Mouse (Mus musculus) embryonic facial prominence, embryonic 13.5 days (tissue): Measurements from ENCODE around the gene Nrxn1. TPM values are rescaled to one million over a fixed set of nuclear protein-coding genes. Genes with fewer than 3 reads are reported as not detected.

Experiments used
- ATAC-seq: fragments of 200-750 bp; cut with Nextera tagmentation; 2 replicates; pipeline ENCODE4 v1.8.0; 2017; ENCODE audit warnings: low read depth; ENCODE audit not compliant: insufficient number of reproducible peaks, insufficient read depth, low FRiP score, low TSS enrichment
- H3K27ac ChIP-seq: fragments of 300-500 bp; sonication (generic); 2 replicates; pipeline ENCODE4 v1.5.1; 2015; ENCODE audit warnings: moderate library complexity, mild to moderate bottlenecking, inconsistent platforms
- H3K27me3 ChIP-seq: fragments of 300-500 bp; sonication (generic); 2 replicates; pipeline ENCODE4 v1.6.1; 2015; ENCODE audit warnings: mild to moderate bottlenecking, inconsistent platforms
- H3K36me3 ChIP-seq: fragments of 300-500 bp; sonication (generic); 2 replicates; pipeline ENCODE4 v1.6.1; 2015; ENCODE audit warnings: mild to moderate bottlenecking, inconsistent platforms
- H3K4me1 ChIP-seq: fragments of 300-500 bp; sonication (generic); 2 replicates; pipeline ENCODE4 v1.6.1; 2015; ENCODE audit warnings: inconsistent platforms
- H3K4me2 ChIP-seq: fragments of 300-500 bp; sonication (generic); 2 replicates; pipeline ENCODE4 v1.6.1; 2015; ENCODE audit warnings: moderate library complexity, mild to moderate bottlenecking, inconsistent platforms
- H3K4me3 ChIP-seq: fragments of 300-500 bp; sonication (generic); 2 replicates; pipeline ENCODE4 v1.5.1; 2015; ENCODE audit warnings: mild to moderate bottlenecking, inconsistent platforms
- H3K9ac ChIP-seq: fragments of 300-500 bp; sonication (generic); 2 replicates; pipeline ENCODE4 v1.6.1; 2015; ENCODE audit warnings: mild to moderate bottlenecking, inconsistent platforms
- H3K9me3 ChIP-seq: fragments of 300-500 bp; sonication (generic); 2 replicates; pipeline ENCODE4 v1.6.1; 2016; ENCODE audit warnings: inconsistent platforms
- WGBS: fragments of 180-500 bp; shearing (Covaris S2); methylation state at CpG from one replicate; pipeline ENCODE4 v1.1.7; 2015; ENCODE audit warnings: mixed read lengths; 5-methylcytosine and 5-hydroxymethylcytosine counted together
- polyA plus RNA-seq: library from polyadenylated mRNA; unstranded; fragments of >200 nt; fragmentation: Nextera tagmentation; extraction: Ambion mirVana; gene quantifications from 2 replicates; pipeline ENCODE4 v1.2.1, GENCODE M21; 2015

Gene Nrxn1
- polyA plus RNA-seq, 1 experiment from 2014 or later, result 10.3 TPM

GRCm38 (mm10) chr17:90392751-90393150 is 700.1 kb downstream of the Nrxn1 start:
- no peak overlapping the region for H3K9ac ChIP-seq
- ATAC-seq, result no peak
- H3K4me2 ChIP-seq, result no peak overlapping the region
- 94% methylated on average over 1 of the region's 1 CpGs for WGBS
- H3K4me3 ChIP-seq, result no peak overlapping the region
- H3K4me1 ChIP-seq, result no peaks in the 10 kb centered on the region
- no peaks in the 10 kb centered on the region for H3K9me3 ChIP-seq
- no peaks in the 10 kb centered on the region for H3K36me3 ChIP-seq
- H3K27ac ChIP-seq, result no peak overlapping the region
- no peaks in the 10 kb centered on the region for H3K27me3 ChIP-seq

DNA sequence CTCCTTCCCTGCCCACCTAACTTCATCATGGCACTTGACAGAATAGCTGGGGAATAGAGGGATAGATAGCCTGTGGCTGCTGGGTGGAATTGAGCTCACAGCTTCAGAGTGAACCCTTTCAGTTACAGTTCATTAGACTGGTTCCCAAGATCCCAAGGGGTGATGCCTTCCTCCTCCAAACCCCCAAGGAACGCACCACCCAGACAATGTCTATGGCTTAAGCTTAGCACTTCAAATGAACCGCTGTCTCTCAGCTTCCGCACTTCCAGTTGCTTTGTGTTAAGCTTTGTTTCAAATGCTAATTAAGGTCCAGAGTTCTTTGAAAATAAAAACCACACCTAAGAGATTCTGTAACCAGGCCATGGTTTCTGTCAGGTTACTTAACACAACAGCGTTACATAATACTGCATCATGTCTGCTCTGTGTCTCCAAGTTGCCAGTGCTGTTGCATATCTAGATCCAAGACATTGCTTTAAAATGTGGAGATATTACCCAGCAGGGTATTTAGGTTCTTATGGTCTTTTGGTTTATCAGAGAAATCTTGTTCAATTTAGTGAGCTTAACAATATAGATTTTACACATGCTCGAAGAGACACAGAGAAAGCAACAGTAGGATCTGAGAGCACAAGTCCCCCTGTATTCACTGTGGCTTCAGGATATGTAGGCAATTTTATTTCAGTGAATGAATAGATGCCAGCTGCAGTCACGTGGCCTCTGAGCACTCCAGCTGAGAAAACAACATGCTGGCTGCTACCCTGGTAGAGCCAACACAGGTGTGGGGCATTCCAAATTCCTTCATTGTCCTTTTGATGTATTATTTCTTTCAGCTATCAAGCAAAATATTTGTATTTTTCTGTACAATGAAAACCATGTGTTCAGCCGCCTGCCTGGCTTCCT is 702.3 kb downstream of the Nrxn1 start:
- no peak for ATAC-seq
- Histone ChIP-seq H3K27me3 (no peaks in the 10 kb centered on the region), H3K4me3 (no peak overlapping the region), H3K36me3 (no peaks in the 10 kb centered on the region), H3K27ac (no peak overlapping the region), H3K9ac (no peak overlapping the region), H3K4me1 (no peaks in the 10 kb centered on the region), H3K9me3 (no peaks in the 10 kb centered on the region), H3K4me2 (no peak overlapping the region)
- WGBS, result 26% methylated on average over 7 of the region's 7 CpGs

DNA sequence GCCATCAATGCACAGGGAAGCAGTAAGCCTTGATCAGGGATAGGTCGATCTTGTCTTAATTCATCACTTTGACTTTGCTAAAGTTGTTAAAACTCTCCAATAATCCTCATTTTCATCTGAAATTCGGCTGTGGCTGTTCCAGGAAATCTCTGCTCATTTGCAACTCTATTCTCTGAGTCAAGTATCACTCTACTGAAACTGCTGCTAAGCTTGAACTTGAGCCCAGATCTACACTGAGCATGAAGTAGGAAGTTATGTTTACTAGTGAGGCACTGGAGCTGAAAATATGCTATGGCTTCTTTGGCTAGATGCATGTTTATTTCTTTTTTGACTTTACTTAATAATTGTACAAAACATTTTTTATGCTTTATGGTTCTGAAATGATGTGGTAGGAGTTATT is 708.0 kb downstream of the Nrxn1 start:
- no peak for ATAC-seq
- H3K27me3 ChIP-seq, result no peaks in the 10 kb centered on the region
- no peak overlapping the region for H3K27ac ChIP-seq
- no peak overlapping the region for H3K4me2 ChIP-seq
- no peaks in the 10 kb centered on the region for H3K36me3 ChIP-seq
- no peaks in the 10 kb centered on the region for H3K9me3 ChIP-seq
- no peaks in the 10 kb centered on the region for H3K4me1 ChIP-seq
- no peak overlapping the region for H3K9ac ChIP-seq
- 70% methylated on average over 2 of the region's 2 CpGs for WGBS
- no peak overlapping the region for H3K4me3 ChIP-seq

- ATAC-seq, result no peak
- no peaks in the 10 kb centered on the region for H3K9me3 ChIP-seq
- WGBS, result 70% methylated on average over 5 of the region's 5 CpGs
Observed at GRCm38 (mm10) chr17:90382496-90383443, 710.1 kb downstream of the Nrxn1 start.

GRCm38 (mm10) chr17:90376533-90376932 is 716.3 kb downstream of the Nrxn1 start:
- H3K9me3 ChIP-seq, result no peaks in the 10 kb centered on the region
- 85% methylated on average over 2 of the region's 2 CpGs for WGBS

More at GRCm38 (mm10) chr17:90382496-90383443, 710.1 kb downstream of the Nrxn1 start:
- Histone ChIP-seq H3K27ac (no peak overlapping the region), H3K4me2 (no peak overlapping the region), H3K9ac (no peak overlapping the region), H3K4me1 (no peaks in the 10 kb centered on the region), H3K27me3 (no peaks in the 10 kb centered on the region), H3K36me3 (no peaks in the 10 kb centered on the region), H3K4me3 (no peak overlapping the region)

GRCm38 (mm10) chr17:90362169-90362568 is 730.7 kb downstream of the Nrxn1 start:
- H3K9ac ChIP-seq, result no peak overlapping the region
- 79% methylated on average over 4 of the region's 4 CpGs for WGBS
- ATAC-seq, result no peak

More at GRCm38 (mm10) chr17:90376533-90376932, 716.3 kb downstream of the Nrxn1 start:
- H3K4me2 ChIP-seq, result no peak overlapping the region
- no peak overlapping the region for H3K27ac ChIP-seq
- no peak for ATAC-seq
- H3K9ac ChIP-seq, result no peak overlapping the region
- no peak overlapping the region for H3K4me3 ChIP-seq
- H3K27me3 ChIP-seq, result no peaks in the 10 kb centered on the region
- no peaks in the 10 kb centered on the region for H3K36me3 ChIP-seq
- H3K4me1 ChIP-seq, result no peaks in the 10 kb centered on the region

GRCm38 (mm10) chr17:90349385-90350095 is 743.3 kb downstream of the Nrxn1 start:
- Histone ChIP-seq H3K27ac (no peak overlapping the region), H3K9ac (no peak overlapping the region), H3K4me2 (no peak overlapping the region), H3K4me1 (no peaks in the 10 kb centered on the region), H3K36me3 (no peaks in the 10 kb centered on the region), H3K4me3 (no peak overlapping the region), H3K9me3 (no peaks in the 10 kb centered on the region), H3K27me3 (no peaks in the 10 kb centered on the region)
- ATAC-seq, result no peak
- 67% methylated on average over 5 of the region's 5 CpGs for WGBS

More at GRCm38 (mm10) chr17:90362169-90362568, 730.7 kb downstream of the Nrxn1 start:
- Histone ChIP-seq H3K27ac (no peak overlapping the region), H3K27me3 (no peaks in the 10 kb centered on the region), H3K9me3 (no peaks in the 10 kb centered on the region), H3K4me3 (no peak overlapping the region), H3K4me1 (no peaks in the 10 kb centered on the region), H3K4me2 (no peak overlapping the region), H3K36me3 (no peaks in the 10 kb centered on the region)

- no peaks in the 10 kb centered on the region for H3K36me3 ChIP-seq
- H3K4me3 ChIP-seq, result no peak overlapping the region
- no peaks in the 10 kb centered on the region for H3K27me3 ChIP-seq
- ATAC-seq, result no peak
- H3K9ac ChIP-seq, result no peak overlapping the region
- no peak overlapping the region for H3K27ac ChIP-seq
- WGBS, result 54% methylated on average over 3 of the region's 3 CpGs
- no peaks in the 10 kb centered on the region for H3K4me1 ChIP-seq
- no peaks in the 10 kb centered on the region for H3K9me3 ChIP-seq
- no peak overlapping the region for H3K4me2 ChIP-seq
Observed at GRCm38 (mm10) chr17:90346735-90347475, 746.0 kb downstream of the Nrxn1 start.

- Histone ChIP-seq H3K36me3 (no peaks in the 10 kb centered on the region), H3K4me2 (no peak overlapping the region), H3K9ac (no peak overlapping the region), H3K9me3 (no peaks in the 10 kb centered on the region), H3K27ac (no peak overlapping the region), H3K4me1 (no peaks in the 10 kb centered on the region), H3K4me3 (no peak overlapping the region), H3K27me3 (no peaks in the 10 kb centered on the region)
- 66% methylated on average over 1 of the region's 1 CpGs for WGBS
- ATAC-seq, result no peak
Observed at GRCm38 (mm10) chr17:90333445-90333844, 759.4 kb downstream of the Nrxn1 start.

DNA sequence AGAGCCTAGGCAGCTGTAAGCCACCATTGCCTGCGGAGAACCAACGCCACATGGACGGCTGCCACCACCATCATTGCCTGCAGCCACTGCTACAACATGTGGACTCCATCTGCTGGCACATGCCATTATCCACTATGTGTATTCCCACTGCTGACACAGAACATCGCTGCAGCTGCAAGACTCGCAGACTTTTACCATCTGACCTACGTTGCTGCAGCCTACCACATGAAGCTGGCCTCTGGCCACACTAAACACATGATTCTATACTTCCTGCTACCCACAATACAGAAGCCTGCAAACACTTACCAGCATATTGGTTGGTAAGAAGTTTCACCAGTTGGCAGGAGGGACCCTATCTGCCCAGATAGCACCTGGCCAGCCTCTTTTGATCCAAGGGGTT is 769.2 kb downstream of the Nrxn1 start:
- 72% methylated on average over 6 of the region's 6 CpGs for WGBS
- H3K4me2 ChIP-seq, result no peak overlapping the region
- no peak for ATAC-seq
- H3K27me3 ChIP-seq, result no peaks in the 10 kb centered on the region
- H3K9me3 ChIP-seq, result no peaks in the 10 kb centered on the region
- no peaks in the 10 kb centered on the region for H3K4me1 ChIP-seq
- no peaks in the 10 kb centered on the region for H3K36me3 ChIP-seq
- H3K4me3 ChIP-seq, result no peak overlapping the region
- no peak overlapping the region for H3K9ac ChIP-seq
- H3K27ac ChIP-seq, result no peak overlapping the region

DNA sequence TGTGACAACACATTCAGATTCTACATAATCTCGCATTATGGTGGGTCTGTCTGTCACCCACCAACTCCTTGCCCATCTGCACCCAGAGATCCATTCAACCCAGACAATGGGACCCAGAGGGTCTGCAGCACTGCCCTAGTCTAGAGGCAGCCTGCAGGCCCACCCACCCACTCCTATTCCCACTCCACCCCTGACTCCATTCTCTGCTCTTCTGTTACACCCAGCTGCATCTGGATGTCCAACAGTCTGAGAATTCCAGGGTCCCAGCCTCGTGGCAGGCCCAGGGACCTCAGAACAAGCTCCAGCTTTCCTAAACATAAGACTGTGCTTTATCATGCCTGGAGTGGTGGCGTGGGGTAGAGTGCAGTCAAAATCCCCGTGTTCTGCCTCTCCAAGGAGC is 820.6 kb downstream of the Nrxn1 start:
- WGBS, result 54% methylated on average over 4 of the region's 4 CpGs
- no peaks in the 10 kb centered on the region for H3K4me1 ChIP-seq
- no peak overlapping the region for H3K9ac ChIP-seq
- no peaks in the 10 kb centered on the region for H3K9me3 ChIP-seq
- no peaks in the 10 kb centered on the region for H3K36me3 ChIP-seq
- no peak overlapping the region for H3K4me2 ChIP-seq
- no peak overlapping the region for H3K4me3 ChIP-seq
- H3K27me3 ChIP-seq, result no peaks in the 10 kb centered on the region
- no peak for ATAC-seq
- no peak overlapping the region for H3K27ac ChIP-seq
